Mouse (Mus musculus): ENCODE measurements around the gene Nfx1. TPM values are rescaled to one million over a fixed set of nuclear protein-coding genes. Genes with fewer than 3 reads are reported as not detected.

Gene Nfx1
- polyA plus RNA-seq, 1 experiment from 2014 or later = 45.2 TPM

DNA sequence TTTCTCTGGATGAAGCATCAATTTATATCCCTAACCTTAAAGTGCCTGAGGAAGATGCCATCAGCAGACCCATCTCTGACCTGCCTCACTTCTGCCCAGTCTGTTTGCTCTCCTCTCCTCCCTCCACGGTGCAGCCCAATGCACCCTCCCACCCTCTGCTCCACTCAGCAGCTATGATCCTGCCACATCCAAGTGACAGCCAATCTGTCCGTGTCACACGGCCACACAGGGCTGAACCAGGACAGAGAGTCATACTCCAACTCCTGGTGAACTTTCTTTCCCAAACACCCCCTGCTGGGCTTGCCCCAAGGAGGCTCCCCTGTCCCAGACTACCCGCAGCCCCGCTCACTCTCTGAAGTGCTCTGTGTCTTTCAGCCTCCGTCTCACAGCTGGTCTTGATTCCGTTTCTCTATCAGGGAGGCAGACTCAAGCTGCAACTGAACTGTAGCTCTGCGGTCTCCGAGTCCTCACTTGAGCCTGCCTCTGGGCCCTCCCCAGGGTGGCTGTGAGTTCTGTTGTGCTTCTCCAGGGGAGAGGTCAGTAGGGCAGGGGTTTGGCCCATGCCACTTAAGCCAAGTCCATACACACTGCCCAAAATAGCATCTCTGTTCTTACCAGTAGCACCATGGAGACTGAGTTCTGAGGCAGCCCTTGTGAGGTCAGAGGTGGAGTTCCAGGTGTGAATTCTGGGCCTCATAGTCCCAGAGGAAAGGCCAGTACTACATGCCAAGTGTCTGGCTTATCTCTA, 77.0 kb downstream of the Nfx1 start, which contains the start of gene Aqp7:
TSS of gene Aqp7 (minus strand) at position 616 of the 748 bp plus-strand sequence.
- H3K9me3 ChIP-seq (replicated peaks) = no peaks in the 10 kb centered on the region
- H3K36me3 ChIP-seq = no peaks in the 10 kb centered on the region
- H3K4me3 ChIP-seq = no peak within 1 kb of the TSS
- H3K4me1 ChIP-seq (replicated peaks) = peaks cover 22% of the 10 kb centered on the region
- H3K4me2 ChIP-seq = no peak within 1 kb of the TSS
- H3K27ac ChIP-seq = no peak within 1 kb of the TSS
- no peaks in the 10 kb centered on the region for H3K27me3 ChIP-seq
- WGBS = 31% methylated on average over 9 of the region's 9 CpGs
- peak; percentile 38; the same call in 1 of the 2 replicates for ATAC-seq (replicated peaks; ENCODE audit: insufficient number of reproducible peaks, insufficient read depth, low FRiP score, low read depth)
- no peak within 1 kb of the TSS for H3K9ac ChIP-seq

DNA sequence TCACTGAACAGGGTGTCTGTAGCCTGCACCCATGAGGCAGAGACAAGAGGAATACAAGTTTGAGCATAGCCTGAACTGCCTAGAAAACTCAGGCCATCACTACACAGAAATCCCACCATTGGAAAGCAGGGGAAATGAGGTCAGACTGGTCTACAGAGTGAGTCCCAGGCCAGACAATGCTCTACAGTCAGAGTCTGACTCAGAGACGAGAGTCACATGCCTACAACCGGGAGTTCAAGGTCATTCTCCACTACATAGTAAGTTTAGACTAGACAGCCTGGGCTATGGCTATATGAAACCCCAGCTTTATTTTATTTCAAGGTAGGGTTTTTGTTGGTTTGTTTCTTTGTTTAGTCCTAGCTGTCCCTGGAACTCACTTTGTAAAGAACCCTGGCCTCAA, 78.2 kb downstream of the Nfx1 start:
- Histone ChIP-seq H3K27ac (no peak overlapping the region), H3K9ac (no peak overlapping the region)

DNA sequence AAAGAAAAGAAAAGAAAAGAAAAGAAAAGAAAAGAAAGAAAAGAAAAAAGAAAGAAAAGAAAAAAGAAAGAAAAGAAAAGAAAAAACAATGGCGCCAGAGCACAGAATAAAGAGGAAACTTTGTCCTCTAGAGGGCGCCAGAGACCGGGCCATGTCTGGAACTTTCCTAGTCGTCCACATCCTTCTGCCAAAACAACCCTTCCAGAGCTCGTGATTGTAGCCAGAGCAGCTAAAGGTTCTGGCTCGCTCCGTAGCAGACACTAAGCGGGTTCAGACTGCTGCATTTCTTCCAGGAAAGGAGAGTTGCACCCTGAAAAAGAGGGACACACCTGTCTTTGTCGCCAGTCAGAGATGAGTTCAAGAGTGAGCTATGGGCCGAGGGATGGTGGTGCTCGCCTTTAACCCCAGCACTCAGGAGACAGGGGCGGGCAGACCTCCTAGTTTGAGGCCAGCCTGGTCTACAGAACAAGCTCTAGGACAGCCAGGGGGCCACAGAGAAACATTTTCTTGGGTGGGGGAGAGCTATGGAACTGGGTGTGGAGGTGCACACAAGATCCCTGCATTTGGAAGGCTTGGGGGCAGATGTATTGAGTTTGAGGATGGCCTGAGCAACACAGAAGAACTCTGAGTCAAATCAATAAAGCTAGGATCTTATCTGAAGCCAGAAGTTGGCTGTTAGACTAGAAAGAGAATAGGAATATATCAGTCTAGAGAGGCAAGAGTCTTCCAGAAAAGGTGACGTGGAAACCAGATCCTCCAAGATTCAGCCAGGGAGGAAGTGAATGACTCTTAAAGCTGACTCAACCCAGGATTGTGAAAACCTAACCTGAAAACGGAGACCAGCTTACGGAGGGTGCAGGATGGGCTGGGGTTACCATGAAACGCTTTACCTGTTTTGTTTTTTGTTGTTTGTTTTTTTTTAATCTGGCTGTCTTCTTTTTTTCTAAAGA, 80.3 kb downstream of the Nfx1 start:
- H3K4me3 ChIP-seq = peak overlapping the region; percentile 21; the same call in 1 of the 2 replicates
- no peak for ATAC-seq (replicated peaks; ENCODE audit: insufficient number of reproducible peaks, insufficient read depth, low FRiP score, low read depth)
- WGBS = 31% methylated on average over 16 of the region's 16 CpGs

More for the DNA sequence above, 78.2 kb downstream of the Nfx1 start:
- Histone ChIP-seq H3K36me3 (no peaks in the 10 kb centered on the region), H3K4me3 (no peak overlapping the region), H3K9me3 (replicated peaks) (no peaks in the 10 kb centered on the region), H3K27me3 (no peaks in the 10 kb centered on the region), H3K4me2 (no peak overlapping the region), H3K4me1 (replicated peaks) (peaks cover 22% of the 10 kb centered on the region)
- ATAC-seq (replicated peaks; ENCODE audit: insufficient number of reproducible peaks, insufficient read depth, low FRiP score, low read depth) = no peak
- 33% methylated on average over 2 of the region's 2 CpGs for WGBS

DNA sequence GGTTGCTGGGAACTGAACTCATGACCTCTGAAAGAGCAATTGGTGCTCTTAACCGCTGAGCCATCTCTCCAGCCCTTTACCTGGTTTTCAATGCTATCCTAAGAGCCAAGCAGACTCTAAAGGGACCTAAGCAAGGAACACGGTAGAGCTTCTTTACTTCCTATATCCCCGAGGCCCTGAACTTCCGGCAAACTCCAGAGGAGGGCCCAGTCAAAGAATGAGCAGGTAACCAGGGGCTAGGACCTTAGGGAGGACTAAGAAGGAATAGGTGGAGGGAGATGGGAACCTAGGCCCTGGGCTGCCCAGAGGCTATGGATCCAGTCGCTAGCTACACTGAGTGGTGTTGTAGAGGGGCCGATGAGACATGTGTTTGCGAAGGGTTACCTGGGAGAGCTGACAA, 81.1 kb downstream of the Nfx1 start:
- no peak overlapping the region for H3K4me3 ChIP-seq
- ATAC-seq (replicated peaks; ENCODE audit: insufficient number of reproducible peaks, insufficient read depth, low FRiP score, low read depth) = no peak
- no peak overlapping the region for H3K4me2 ChIP-seq
- H3K9me3 ChIP-seq (replicated peaks) = no peaks in the 10 kb centered on the region
- H3K9ac ChIP-seq = no peak overlapping the region
- WGBS = 84% methylated on average over 7 of the region's 7 CpGs
- no peaks in the 10 kb centered on the region for H3K27me3 ChIP-seq
- H3K4me1 ChIP-seq (replicated peaks) = peaks cover 33% of the 10 kb centered on the region
- H3K27ac ChIP-seq = no peak overlapping the region
- no peaks in the 10 kb centered on the region for H3K36me3 ChIP-seq

More for the DNA sequence above, 80.3 kb downstream of the Nfx1 start:
- H3K9ac ChIP-seq = no peak overlapping the region
- no peaks in the 10 kb centered on the region for H3K27me3 ChIP-seq
- peaks cover 33% of the 10 kb centered on the region for H3K4me1 ChIP-seq (replicated peaks)
- H3K27ac ChIP-seq = no peak overlapping the region
- H3K4me2 ChIP-seq = peak overlapping the region; percentile 44
- H3K9me3 ChIP-seq (replicated peaks) = no peaks in the 10 kb centered on the region
- H3K36me3 ChIP-seq = no peaks in the 10 kb centered on the region

DNA sequence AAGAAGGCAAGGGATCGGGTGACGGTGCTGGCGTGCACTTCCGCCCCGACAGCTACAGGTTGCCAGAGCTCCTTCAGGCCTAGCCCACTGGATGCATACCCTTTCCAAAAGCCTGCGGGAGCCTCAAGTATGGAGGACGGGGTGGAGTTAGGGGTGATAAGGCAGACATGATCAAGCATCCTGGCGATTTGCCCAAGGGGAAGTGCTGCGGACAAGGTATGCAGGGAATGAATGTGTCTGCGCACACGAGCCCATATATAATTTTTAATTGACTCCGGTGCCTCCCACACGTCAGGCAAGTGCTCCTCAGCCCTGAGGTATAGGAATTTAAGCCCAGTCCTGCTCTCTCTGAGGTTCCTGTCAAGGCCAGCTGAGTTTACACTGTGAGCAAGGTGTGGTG, 84.4 kb downstream of the Nfx1 start:
- 19% methylated on average over 13 of the region's 13 CpGs for WGBS
- Histone ChIP-seq H3K4me3 (peak overlapping the region; percentile 29), H3K4me2 (peak overlapping the region; percentile 60), H3K9ac (no peak overlapping the region), H3K4me1 (replicated peaks) (peaks cover 14% of the 10 kb centered on the region), H3K36me3 (no peaks in the 10 kb centered on the region), H3K27ac (peak overlapping the region; percentile 48), H3K9me3 (replicated peaks) (no peaks in the 10 kb centered on the region), H3K27me3 (no peaks in the 10 kb centered on the region)
- peak; percentile 65 for ATAC-seq (replicated peaks; ENCODE audit: insufficient number of reproducible peaks, insufficient read depth, low FRiP score, low read depth)

DNA sequence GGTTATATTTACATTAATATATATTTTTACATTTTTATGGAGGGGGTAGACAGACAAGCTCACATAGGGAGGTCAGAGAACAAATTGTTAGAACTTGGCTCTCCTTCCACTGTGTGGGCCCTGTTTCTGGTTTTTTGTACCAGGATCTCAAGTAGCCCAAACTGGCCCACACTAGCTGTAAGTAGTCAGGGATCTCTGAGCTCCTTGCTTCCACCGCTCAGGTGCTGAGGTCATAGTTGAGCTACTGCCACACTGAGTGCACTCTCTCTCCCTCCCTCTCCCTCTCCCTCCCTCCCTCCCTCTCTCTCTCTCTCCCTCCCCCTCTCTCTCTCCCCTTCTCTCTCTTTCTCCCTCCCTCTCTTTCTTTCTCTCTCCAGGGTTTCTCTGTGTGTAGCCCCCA, 85.5 kb downstream of the Nfx1 start:
- 50% methylated on average over 1 of the region's 1 CpGs for WGBS
- no peak for ATAC-seq (replicated peaks; ENCODE audit: insufficient number of reproducible peaks, insufficient read depth, low FRiP score, low read depth)
- Histone ChIP-seq H3K27ac (no peak overlapping the region), H3K9me3 (replicated peaks) (no peaks in the 10 kb centered on the region), H3K4me3 (no peak overlapping the region), H3K27me3 (no peaks in the 10 kb centered on the region), H3K4me2 (no peak overlapping the region), H3K36me3 (no peaks in the 10 kb centered on the region), H3K4me1 (replicated peaks) (peaks cover 12% of the 10 kb centered on the region), H3K9ac (no peak overlapping the region)

DNA sequence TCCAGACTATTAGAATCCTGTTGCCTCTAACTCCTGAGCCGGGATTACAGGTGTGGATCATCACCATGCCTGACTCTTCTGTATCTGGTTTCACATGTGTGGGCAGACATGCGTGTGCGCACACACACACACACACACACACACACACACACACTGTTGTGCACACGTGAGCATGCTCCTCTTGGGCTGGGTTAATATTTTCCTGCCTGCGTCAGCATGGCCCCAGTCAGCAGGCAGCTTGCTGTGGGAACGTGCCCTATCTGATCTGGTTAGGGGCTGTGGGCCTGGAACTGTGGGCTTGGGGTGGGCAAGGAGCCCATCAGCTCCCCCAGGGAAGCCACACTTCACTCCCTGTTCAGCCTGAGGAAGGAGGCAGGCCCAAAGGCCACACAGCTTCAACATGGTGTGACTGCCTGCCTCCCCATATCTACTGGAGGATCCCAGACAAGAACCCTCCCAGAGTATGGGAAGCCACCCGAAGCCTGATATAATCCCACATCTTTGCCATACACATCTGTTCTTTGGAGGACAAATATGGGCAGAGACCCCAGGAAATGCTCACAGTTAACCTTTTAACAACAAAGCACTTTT, 86.1 kb downstream of the Nfx1 start:
- WGBS = 68% methylated on average over 7 of the region's 7 CpGs
- Histone ChIP-seq H3K4me3 (no peak overlapping the region), H3K9me3 (replicated peaks) (no peaks in the 10 kb centered on the region), H3K27me3 (no peaks in the 10 kb centered on the region), H3K36me3 (no peaks in the 10 kb centered on the region), H3K4me2 (no peak overlapping the region), H3K9ac (no peak overlapping the region), H3K27ac (no peak overlapping the region), H3K4me1 (replicated peaks) (peaks cover 12% of the 10 kb centered on the region)
- ATAC-seq (replicated peaks; ENCODE audit: insufficient number of reproducible peaks, insufficient read depth, low FRiP score, low read depth) = no peak

DNA sequence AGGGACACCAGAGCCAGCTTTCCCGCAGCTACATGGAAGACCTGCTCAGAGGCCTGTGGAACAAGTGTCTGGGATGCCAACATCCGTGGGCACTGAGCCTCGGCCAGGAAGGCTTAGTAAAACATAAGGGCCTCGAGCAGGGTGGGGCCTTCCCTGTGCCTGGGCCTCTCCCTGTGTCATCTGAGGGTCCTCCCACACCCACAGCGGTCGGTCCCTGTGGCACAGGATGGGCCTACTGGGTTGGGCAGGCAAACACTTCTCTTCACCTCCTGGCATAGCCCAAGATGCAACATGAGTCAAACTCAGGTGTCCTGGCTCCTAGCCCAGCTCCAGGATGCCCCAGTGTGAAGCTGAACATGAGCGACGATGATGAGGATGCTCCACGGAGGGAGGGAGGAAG, 86.7 kb downstream of the Nfx1 start:
- Histone ChIP-seq H3K27ac (no peak overlapping the region), H3K9me3 (replicated peaks) (no peaks in the 10 kb centered on the region), H3K9ac (no peak overlapping the region), H3K27me3 (no peaks in the 10 kb centered on the region), H3K4me3 (no peak overlapping the region), H3K4me1 (replicated peaks) (peaks cover 12% of the 10 kb centered on the region), H3K4me2 (no peak overlapping the region), H3K36me3 (no peaks in the 10 kb centered on the region)
- no peak for ATAC-seq (replicated peaks; ENCODE audit: insufficient number of reproducible peaks, insufficient read depth, low FRiP score, low read depth)
- WGBS = 65% methylated on average over 6 of the region's 9 CpGs

DNA sequence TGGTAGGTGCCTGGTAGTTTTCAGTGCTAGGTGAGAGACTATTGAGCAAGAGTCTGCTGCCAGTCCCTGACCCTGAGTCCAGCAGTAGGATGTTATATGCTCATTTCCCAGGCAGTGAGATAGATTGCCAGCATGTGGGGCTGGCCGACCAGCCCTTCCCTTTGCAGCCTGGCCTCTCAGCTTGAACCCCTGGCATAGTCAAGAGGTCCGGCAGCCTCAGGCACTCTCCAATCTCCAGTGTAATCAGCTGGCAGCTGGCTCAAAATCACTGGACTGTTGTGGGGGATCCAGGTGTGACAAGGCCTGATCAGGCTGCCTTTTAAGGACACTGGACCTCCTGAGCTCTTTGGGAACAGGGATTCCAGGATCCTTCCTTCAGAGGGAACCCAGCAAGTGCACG, 92.6 kb downstream of the Nfx1 start:
- H3K36me3 ChIP-seq = no peaks in the 10 kb centered on the region
- no peaks in the 10 kb centered on the region for H3K27me3 ChIP-seq
- H3K9me3 ChIP-seq (replicated peaks) = no peaks in the 10 kb centered on the region
- no peak overlapping the region for H3K9ac ChIP-seq
- no peak overlapping the region for H3K4me3 ChIP-seq
- ATAC-seq (replicated peaks; ENCODE audit: insufficient number of reproducible peaks, insufficient read depth, low FRiP score, low read depth) = no peak
- H3K4me2 ChIP-seq = no peak overlapping the region
- peaks cover 6% of the 10 kb centered on the region for H3K4me1 ChIP-seq (replicated peaks)
- H3K27ac ChIP-seq = no peak overlapping the region
- 44% methylated on average over 3 of the region's 3 CpGs for WGBS

DNA sequence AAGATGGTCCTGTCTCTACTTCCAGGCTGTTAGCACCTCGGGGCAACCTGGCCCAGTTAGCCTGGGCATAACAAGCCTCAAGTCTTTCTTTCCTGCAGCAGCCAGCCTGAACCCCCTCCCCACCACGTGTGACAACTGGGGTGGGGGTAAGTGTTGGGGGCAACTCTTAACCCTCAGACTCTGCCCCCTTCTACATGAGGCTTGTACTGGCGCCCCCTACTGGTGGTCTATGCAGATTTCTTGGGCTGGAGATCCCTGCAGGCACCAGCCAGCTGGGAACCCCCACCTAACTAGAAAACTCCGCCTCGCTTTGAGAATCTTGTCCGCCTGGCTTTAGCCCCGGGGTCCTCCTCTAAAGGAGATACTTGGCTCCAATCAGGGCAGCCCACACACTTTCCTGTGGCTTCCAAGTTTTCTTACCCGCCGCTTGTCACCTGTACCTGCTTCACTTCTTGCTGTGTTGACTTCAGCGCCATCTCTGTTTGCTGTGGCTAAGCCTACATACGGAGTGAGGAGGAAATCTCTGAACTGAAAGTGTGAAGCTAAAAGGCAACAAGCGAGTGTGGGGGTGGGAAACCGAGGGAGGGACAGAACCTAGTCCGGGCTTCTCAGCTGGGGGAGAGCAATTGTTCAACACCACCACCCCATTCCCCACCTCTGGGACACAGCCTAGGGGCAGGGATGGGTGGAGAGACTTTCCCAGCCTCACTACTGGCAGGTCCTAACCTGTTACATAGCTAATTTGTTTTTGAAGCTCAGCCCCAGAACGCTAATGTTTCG, 93.4 kb downstream of the Nfx1 start:
- no peaks in the 10 kb centered on the region for H3K36me3 ChIP-seq
- no peaks in the 10 kb centered on the region for H3K27me3 ChIP-seq
- no peak overlapping the region for H3K27ac ChIP-seq
- H3K9me3 ChIP-seq (replicated peaks) = no peaks in the 10 kb centered on the region
- peak overlapping the region; percentile 48 for H3K4me2 ChIP-seq
- peak overlapping the region; percentile 14; the same call in 1 of the 2 replicates for H3K4me3 ChIP-seq
- no peak for ATAC-seq (replicated peaks; ENCODE audit: insufficient number of reproducible peaks, insufficient read depth, low FRiP score, low read depth)
- WGBS = 18% methylated on average over 16 of the region's 16 CpGs
- peaks cover 6% of the 10 kb centered on the region for H3K4me1 ChIP-seq (replicated peaks)
- no peak overlapping the region for H3K9ac ChIP-seq
